Mouse (Mus musculus): ENCODE results near the gene Ints2.
A peak's percentile ranks its signal among the peaks of the same experiment; 100 is the strongest.

The Ints2 gene

DNA sequence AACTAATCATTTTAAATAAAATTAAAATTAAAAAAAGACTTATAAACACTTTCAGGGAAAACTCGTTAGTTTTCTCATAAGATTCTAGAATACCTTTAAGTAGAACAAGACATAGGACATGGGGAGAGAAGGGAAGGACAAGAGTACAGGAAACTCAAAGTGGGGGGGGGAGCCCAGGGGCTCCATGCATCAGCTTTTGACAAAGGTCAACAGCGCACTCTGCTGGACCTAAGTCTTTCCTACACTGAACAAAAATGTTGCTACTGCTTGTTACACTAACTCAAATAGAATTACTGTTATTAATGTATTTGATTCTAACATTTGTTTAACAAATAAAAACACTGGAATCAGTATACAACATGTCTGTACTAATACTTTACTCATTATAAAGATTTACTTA, 83.2 kb downstream of the Ints2 start:
- peak; percentile 12 to 50 for DNase-seq (ENCODE audit: low spot score in 2 of 2)

- no peak for DNase-seq (ENCODE audit: low spot score in 2 of 2)
These were observed 86.6 kb downstream of the Ints2 start for GRCm38 (mm10) chr11:86170743-86171142.
